Mouse (Mus musculus) CH12.LX (cell line): ENCODE results near the gene Slx4ip. TPM values are rescaled to one million over a fixed set of nuclear protein-coding genes. Genes with fewer than 3 reads are reported as not detected.
"Not testable (repeated sequence)": the region's sequence is repeated elsewhere in the genome, so short reads cannot be mapped to it uniquely, and the experiment has no call there.

Experiments
- DNase-seq: peaks from one replicate; pipeline ENCODE4 v3.0.0-alpha.2; 2013; ENCODE audit errors: extremely low read depth
- H3K27ac ChIP-seq: 2 replicates; pipeline ENCODE4 v1.5.1; 2012; ENCODE audit warnings: low read depth, mild to moderate bottlenecking, control low read depth, moderate library complexity; ENCODE audit not compliant: insufficient read depth
- H3K27me3 ChIP-seq: replicated peaks from 2 replicates; pipeline ENCODE3; 2012; ENCODE audit warnings: inconsistent platforms
- H3K36me3 ChIP-seq, 2 experiments: replicated peaks in 1 of 2; 2 replicates each; pipeline versions ENCODE3 to v1.6.1; 2012; ENCODE audit warnings: inconsistent platforms in 1 of 2, low read length in 1 of 2, mild to moderate bottlenecking in 1 of 2, mixed read lengths in 1 of 2, moderate library complexity in 1 of 2; ENCODE audit not compliant: control insufficient read depth in 1 of 2, insufficient read depth in 1 of 2
- H3K4me1 ChIP-seq, 2 experiments: 2 replicates each; pipeline ENCODE4 v1.6.1; 2012; ENCODE audit warnings: inconsistent platforms in 1 of 2, moderate library complexity in 1 of 2; ENCODE audit not compliant: insufficient read depth in 2 of 2, control insufficient read depth in 1 of 2
- H3K4me2 ChIP-seq: 2 replicates; pipeline ENCODE4 v1.6.1; 2012; ENCODE audit warnings: low read depth, mild to moderate bottlenecking, control low read depth; ENCODE audit not compliant: poor library complexity, insufficient read depth, severe bottlenecking
- H3K4me3 ChIP-seq, 3 experiments: fragments of 150-350 bp in 1 of 3; sonication (generic) in 1 of 3; replicated peaks in 1 of 3; 2 replicates each; pipeline versions ENCODE3 to v1.5.1; 2011 to 2012; ENCODE audit warnings: low read depth in 2 of 3, low read length in 2 of 3, mild to moderate bottlenecking in 2 of 3, moderate library complexity in 2 of 3, control low read depth in 1 of 3, improper control_type of control experiment in 1 of 3, inconsistent platforms in 1 of 3, mixed read lengths in 1 of 3; ENCODE audit not compliant: poor library complexity in 1 of 3
- H3K79me2 ChIP-seq: replicated peaks from 2 replicates; pipeline ENCODE4 v1.6.1; 2012; ENCODE audit warnings: mild to moderate bottlenecking, moderate library complexity; ENCODE audit not compliant: control insufficient read depth, poor library complexity, insufficient read depth, severe bottlenecking; ENCODE audit errors: extremely low read depth
- H3K9ac ChIP-seq: 2 replicates; pipeline ENCODE4 v1.6.1; 2012; ENCODE audit warnings: low read depth, mild to moderate bottlenecking, control low read depth, moderate library complexity; ENCODE audit not compliant: insufficient read depth
- H3K9me3 ChIP-seq: replicated peaks from 2 replicates; pipeline ENCODE3; 2012; ENCODE audit warnings: low read length, inconsistent platforms, mixed read lengths
- BHLHE40 ChIP-seq: IDR thresholded peaks from 2 replicates; pipeline ENCODE4 v1.6.1; 2011; ENCODE audit warnings: mild to moderate bottlenecking, low read depth, low read length, improper control_type of control experiment
- CHD1 ChIP-seq: IDR thresholded peaks from 2 replicates; pipeline ENCODE4 v1.6.1; 2012; ENCODE audit warnings: low read depth, low read length, improper control_type of control experiment, inconsistent platforms
- CHD2 ChIP-seq: IDR thresholded peaks from 2 replicates; pipeline ENCODE4 v1.6.1; 2011; ENCODE audit warnings: low read length, improper control_type of control experiment
- E2F4 ChIP-seq: IDR thresholded peaks from 2 replicates; pipeline ENCODE4 v1.6.1; 2011; ENCODE audit warnings: low read depth, low read length, improper control_type of control experiment; ENCODE audit not compliant: insufficient replicate concordance
- ELF1 ChIP-seq: IDR thresholded peaks from 2 replicates; pipeline ENCODE4 v1.6.1; 2014; ENCODE audit warnings: low read depth, mild to moderate bottlenecking, inconsistent platforms, low read length, improper control_type of control experiment
- GABPA ChIP-seq: IDR thresholded peaks from 2 replicates; pipeline ENCODE4 v1.6.1; 2012; ENCODE audit warnings: low read depth, low read length, improper control_type of control experiment, inconsistent platforms; ENCODE audit not compliant: insufficient replicate concordance
- HCFC1 ChIP-seq: IDR thresholded peaks from 2 replicates; pipeline ENCODE4 v1.6.1; 2012; ENCODE audit warnings: low read depth, mild to moderate bottlenecking, inconsistent platforms, low read length, improper control_type of control experiment
- IRF4 ChIP-seq: IDR thresholded peaks from 2 replicates; pipeline ENCODE4 v1.6.1; 2014; ENCODE audit warnings: low read depth, mild to moderate bottlenecking, inconsistent platforms, low read length, improper control_type of control experiment
- JUN ChIP-seq: IDR thresholded peaks from 2 replicates; pipeline ENCODE4 v1.6.1; 2011; ENCODE audit warnings: low read depth, mild to moderate bottlenecking, low read length, improper control_type of control experiment, moderate library complexity; ENCODE audit not compliant: insufficient read depth
- JUND ChIP-seq: conservative IDR thresholded peaks from 2 replicates; pipeline ENCODE4 v1.6.1; 2011; ENCODE audit warnings: low read depth, low read length, improper control_type of control experiment
- KAT2A ChIP-seq: IDR thresholded peaks from 2 replicates; pipeline ENCODE4 v1.6.1; 2012; ENCODE audit warnings: low read length, improper control_type of control experiment, inconsistent platforms; ENCODE audit not compliant: insufficient replicate concordance
- MAFK ChIP-seq: IDR thresholded peaks from 2 replicates; pipeline ENCODE4 v1.6.1; 2011; ENCODE audit warnings: low read length, improper control_type of control experiment; ENCODE audit not compliant: insufficient replicate concordance
- MAX ChIP-seq: IDR thresholded peaks from 2 replicates; pipeline ENCODE4 v1.6.1; 2011; ENCODE audit warnings: low read length, improper control_type of control experiment
- MXI1 ChIP-seq: IDR thresholded peaks from 2 replicates; pipeline ENCODE4 v1.6.1; 2011; ENCODE audit warnings: mild to moderate bottlenecking, low read depth, low read length, improper control_type of control experiment
- MYC ChIP-seq: IDR thresholded peaks from 2 replicates; pipeline ENCODE4 v1.6.1; 2011; ENCODE audit warnings: low read depth, mild to moderate bottlenecking, improper control_type of control experiment, low read length
- NELFE ChIP-seq: IDR thresholded peaks from 2 replicates; pipeline ENCODE4 v1.6.1; 2011; ENCODE audit warnings: low read depth, low read length, improper control_type of control experiment
- NRF1 ChIP-seq: IDR thresholded peaks from 2 replicates; pipeline ENCODE4 v1.6.1; 2014; ENCODE audit warnings: low read depth, mild to moderate bottlenecking, inconsistent platforms, low read length, improper control_type of control experiment, moderate library complexity
- POLR2A ChIP-seq: IDR thresholded peaks from 2 replicates; pipeline ENCODE4 v1.6.1; 2011; ENCODE audit warnings: low read depth, mild to moderate bottlenecking, improper control_type of control experiment, low read length
- POLR2AphosphoS2 ChIP-seq: IDR thresholded peaks from 2 replicates; pipeline ENCODE4 v1.6.1; 2011; ENCODE audit warnings: low read depth, low read length, improper control_type of control experiment
- RCOR1 ChIP-seq: conservative IDR thresholded peaks from 2 replicates; pipeline ENCODE4 v1.6.1; 2012; ENCODE audit warnings: low read depth, mild to moderate bottlenecking, inconsistent platforms, low read length, improper control_type of control experiment
- SIN3A ChIP-seq: IDR thresholded peaks from 2 replicates; pipeline ENCODE4 v1.6.1; 2012; ENCODE audit warnings: low read length, improper control_type of control experiment, inconsistent platforms
- TBP ChIP-seq: conservative IDR thresholded peaks from 2 replicates; pipeline ENCODE4 v1.6.1; 2011; ENCODE audit warnings: low read depth, low read length, improper control_type of control experiment
- TCF12 ChIP-seq: IDR thresholded peaks from 2 replicates; pipeline ENCODE4 v1.6.1; 2014; ENCODE audit warnings: low read depth, mild to moderate bottlenecking, inconsistent platforms, low read length, improper control_type of control experiment
- USF2 ChIP-seq: conservative IDR thresholded peaks from 2 replicates; pipeline ENCODE4 v1.6.1; 2011; ENCODE audit warnings: low read depth, low read length, improper control_type of control experiment
- ZKSCAN1 ChIP-seq: IDR thresholded peaks from 2 replicates; pipeline ENCODE4 v1.6.1; 2012; ENCODE audit warnings: low read depth, inconsistent platforms, low read length, improper control_type of control experiment, borderline replicate concordance
- ZNF384 ChIP-seq: IDR thresholded peaks from 2 replicates; pipeline ENCODE4 v1.6.1; 2012; ENCODE audit warnings: low read depth, low read length, improper control_type of control experiment, inconsistent platforms
- dilution Hi-C: fragments of 300-500 bp; cut with MboI; formaldehyde crosslinking; loops from 2 replicates; pipeline ENCODE4 v1.14.3; 2020; ENCODE audit warnings: low sequenced_read_pairs; ENCODE audit not compliant: extremely low pct_unique_long_range_greater_than_20kb, extremely low pct_ligation_motif_present
- in situ Hi-C: fragments of 300-500 bp; cut with MboI; formaldehyde crosslinking; loops from 3 replicates; pipeline ENCODE4 v1.14.3; 2019; ENCODE audit warnings: low sequenced_read_pairs, low pct_ligation_motif_present, low pct_unique_long_range_greater_than_20kb, mixed read lengths
- polyA plus RNA-seq: library from polyadenylated mRNA; unstranded; fragments of >175 nt; gene quantifications from 2 replicates; pipeline ENCODE4 v1.2.1, GENCODE M21; 2012; ENCODE audit warnings: low read depth; ENCODE audit not compliant: insufficient read length
- total RNA-seq, 2 experiments: library from RNA; depleted of rRNA; stranded (reverse); fragments of 300-350 nt in 1 of 2; fragments of >200 nt in 1 of 2; gene quantifications; 2 replicates each; pipeline ENCODE4 v1.2.3; 2012 to 2014

Gene Slx4ip
- total and polyA plus RNA-seq, 3 experiments, result 4.1 to 6.7 (median 4.7) TPM

GRCm38 (mm10) chr2:136890716-136891067 lies 326 bp upstream of the Slx4ip start:
- DNase-seq, result peak; percentile 80

DNA sequence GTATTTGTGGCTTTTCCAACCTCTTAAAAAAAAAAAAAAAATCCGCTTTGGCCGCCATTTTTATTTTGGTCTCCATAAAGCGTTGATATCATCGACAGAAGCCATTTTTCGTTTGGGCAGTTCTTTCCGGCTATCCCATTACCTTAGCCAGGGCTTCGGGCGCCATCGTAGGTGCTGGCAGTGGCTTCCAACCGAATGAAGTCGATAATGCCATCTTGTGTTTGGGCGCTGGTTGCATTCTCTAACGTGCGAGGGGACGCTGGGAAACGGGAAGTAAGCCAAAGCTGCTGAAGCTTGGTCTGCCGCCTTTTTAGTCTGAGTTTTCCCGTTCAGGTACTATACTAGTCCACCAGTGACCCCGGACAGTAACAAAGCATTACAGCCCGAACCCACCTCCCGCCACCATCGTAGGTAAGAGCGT lies 943 bp downstream of the Slx4ip start:
- H3K27me3 ChIP-seq, result no peaks in the 10 kb centered on the region
- H3K4me1 ChIP-seq, result peaks cover 0 to 47% of the 10 kb centered on the region in 2 experiments; a peak in 2 of 4 replicates
- H3K4me3 ChIP-seq, result peak overlapping the region; percentile 72 to 87 (median 82)
- peaks cover 13% of the 10 kb centered on the region for H3K79me2 ChIP-seq
- H3K9me3 ChIP-seq, result no peaks in the 10 kb centered on the region
- TF ChIP-seq NELFE (peak; percentile 68), POLR2AphosphoS2 (no peak; the same call in 1 of the 2 replicates), JUN (no peak), JUND (no peak), SIN3A (peak; percentile 29; the same call in 1 of the 2 replicates), MYC (no peak), TCF12 (0 out of 2 replicates have a peak, but pooled peaks have one; percentile 27), TBP (0 out of 2 replicates have a peak, but pooled peaks have one; percentile 57), RCOR1 (peak; percentile 100), POLR2A (peak; percentile 86), KAT2A (peak; percentile 98), IRF4 (no peak), HCFC1 (peak; percentile 92), ELF1 (peak; percentile 95), BHLHE40 (no peak), GABPA (peak; percentile 83; the same call in 1 of the 2 replicates), ZKSCAN1 (no peak), USF2 (no peak), MAX (no peak), ZNF384 (peak; percentile 97), MAFK (no peak), CHD2 (no peak), NRF1 (peak; percentile 92)
- in situ Hi-C loops, result no loop called here
- dilution Hi-C loops, result no loop called here
- H3K4me2 ChIP-seq, result no peak overlapping the region
- DNase-seq, result peak; percentile 97
- peaks cover 0 to 6% of the 10 kb centered on the region in 2 experiments for H3K36me3 ChIP-seq
- peak overlapping the region; percentile 62 for H3K9ac ChIP-seq
- H3K27ac ChIP-seq, result no peak overlapping the region

More at GRCm38 (mm10) chr2:136890716-136891067, 326 bp upstream of the Slx4ip start:
- in situ Hi-C loops, dilution Hi-C loops, H3K9me3 ChIP-seq, H3K27me3 ChIP-seq: not testable (repeated sequence)
- Histone ChIP-seq H3K36me3 (peaks cover 0 to 11% of the 10 kb centered on the region in 2 experiments), H3K27ac (peak overlapping the region; percentile 58), H3K4me3 (peak overlapping the region; percentile 73 to 82 (median 82)), H3K9ac (peak overlapping the region; percentile 69; the same call in 1 of the 2 replicates), H3K4me2 (peak overlapping the region; percentile 82), H3K79me2 (peaks cover 15% of the 10 kb centered on the region), H3K4me1 (peaks cover 0 to 43% of the 10 kb centered on the region in 2 experiments; a peak in 2 of 4 replicates)
- TF ChIP-seq MXI1 (peak; percentile 74), TBP (0 out of 2 replicates have a peak, but pooled peaks have one; percentile 15), SIN3A (peak; percentile 56; the same call in 1 of the 2 replicates), CHD1 (0 out of 2 replicates have a peak, but pooled peaks have one; percentile 28), E2F4 (peak; percentile 48; the same call in 1 of the 2 replicates)
